In genomic region chr9:109010316-109010690, GRCm38 (mm10) we compare ENCODE assay signal across 23 mouse cellular contexts. TPM values are rescaled to one million over a fixed set of nuclear protein-coding genes. Genes with fewer than 3 reads are reported as not detected.
DNase-seq lines count a peak whose midpoint lies in the region; ATAC-seq and TF ChIP-seq lines count a peak whose summit lies in the region.
"Had no signal": no experiment of that assay in that cellular context is flagged by ENCODE, and none has a peak within 500 bp of the region (broad histone marks: within the 10 kb centered on the region; RNA-seq: fewer than 3 reads in every experiment).

No protein-coding gene starts in this region.

- H3K27me3 ChIP-seq in heart, embryonic 14.5 days (ENCODE audit: control insufficient read depth, insufficient read depth, low read length), result no peaks in the 10 kb centered on the region
- H3K27me3 ChIP-seq: forebrain, embryonic 13.5 days; neural tube, embryonic 15.5 days had no signal

- no peak overlapping the region for H3K27ac ChIP-seq in heart, embryonic 14.5 days (replicated peaks in 1 of 2; ENCODE audit: control insufficient read depth in 1 of 2, insufficient read depth in 1 of 2, low read depth in 2 of 2, low read length in 2 of 2)
- peak overlapping the region; percentile 83; the same call in 1 of the 2 replicates for H3K27ac ChIP-seq in left cerebral cortex, adult 2 months
- H3K27ac ChIP-seq: forebrain, embryonic 13.5 days; layer of hippocampus, adult 2 months; liver, embryonic 14.5 days; neural tube, embryonic 15.5 days had no signal

- H3K9ac ChIP-seq in heart, embryonic 14.5 days (ENCODE audit: low read length), result peak overlapping the region; percentile 38; the same call in 1 of the 2 replicates
- H3K9ac ChIP-seq: forebrain, embryonic 13.5 days; liver, embryonic 14.5 days; neural tube, embryonic 15.5 days had no signal

- WGBS in heart, embryonic 14.5 days, result 57% methylated on average over 14 of the region's 14 CpGs

- no peak for DNase-seq in heart, postnatal 36 days
- DNase-seq in left cerebral cortex, adult 2 months (ENCODE audit: extremely low spot score in 1 of 2, low spot score in 2 of 2), result no peak
- DNase-seq in left cerebral cortex, postnatal 36 days (ENCODE audit: low spot score in 2 of 2), result no peak
- peak; percentile 14 for DNase-seq in gastrocnemius, postnatal 14 days
- DNase-seq in lung, postnatal 14 days, result no peak
- no peak for DNase-seq in cerebellum, adult 11 months
- DNase-seq: adrenal gland, adult 2 months; cerebellum, adult 8-10 months; kidney, adult 2 months; layer of hippocampus, postnatal 36 days; lung, postnatal 10 days; spleen, adult 18-20 months; thymus, adult 18-20 months had no signal

- H3K9me3 ChIP-seq in heart, embryonic 14.5 days (ENCODE audit: control insufficient read depth, low read length), result no peaks in the 10 kb centered on the region
- H3K9me3 ChIP-seq: forebrain, embryonic 13.5 days; neural tube, embryonic 15.5 days had no signal

- no peak for ATAC-seq in heart, embryonic 14.5 days (ENCODE audit: insufficient number of reproducible peaks, insufficient read depth, low FRiP score, low read depth)
- ATAC-seq in hematopoietic stem cell, adult 5-6 weeks (replicated peaks in 1 of 2; ENCODE audit: insufficient read depth in 1 of 2, low FRiP score in 2 of 2, low TSS enrichment in 1 of 2, low read depth in 1 of 2, poor library complexity in 2 of 2, severe bottlenecking in 2 of 2), result 0 out of 4 replicates have a peak, but pooled peaks have one; percentile 17 to 18
- ATAC-seq: forebrain, embryonic 13.5 days; midbrain, embryonic 16.5 days had no signal

- H3K36me3 ChIP-seq in heart, embryonic 14.5 days (ENCODE audit: control insufficient read depth, insufficient read depth, low read length), result no peaks in the 10 kb centered on the region

- H3K4me1 ChIP-seq in heart, embryonic 14.5 days (ENCODE audit: control insufficient read depth in 2 of 2, insufficient read depth in 2 of 2, low read length in 2 of 2), result peaks cover 11 to 14% of the 10 kb centered on the region in 2 experiments
- H3K4me1 ChIP-seq: forebrain, embryonic 13.5 days; neural tube, embryonic 15.5 days had no signal

- TF ChIP-seq CTCF in left cerebral cortex, adult 2 months (IDR thresholded peaks at IDR 0.05), result no peak

- intact Hi-C loops in heart, postnatal 36 days (cut with DNase I), result no loop called here
- intact Hi-C loops in left cerebral cortex, adult 2 months (cut with DNase I), result no loop called here
- intact Hi-C loops in left cerebral cortex, postnatal 36 days (cut with DNase I), result no loop called here
- intact Hi-C loops in gastrocnemius, postnatal 14 days (cut with DNase I; ENCODE audit: low total_unique reads), result no loop called here

- H3K4me2 ChIP-seq in heart, embryonic 14.5 days (ENCODE audit: low read length), result peak overlapping the region; percentile 44; the same call in 1 of the 2 replicates
- H3K4me2 ChIP-seq: forebrain, embryonic 13.5 days; neural tube, embryonic 15.5 days had no signal

- H3K4me3 ChIP-seq in heart, embryonic 14.5 days (ENCODE audit: control insufficient read depth in 1 of 2, insufficient read depth in 1 of 2, low read depth in 1 of 2, low read length in 2 of 2), result no peak overlapping the region
- H3K4me3 ChIP-seq in left cerebral cortex, adult 2 months, result no peak overlapping the region
- H3K4me3 ChIP-seq: forebrain, embryonic 13.5 days; layer of hippocampus, adult 2 months; neural tube, embryonic 15.5 days had no signal

RNA-seq across cellular contexts. Expression of gene Pfkfb4, which starts 18.7 kb away (rescaled TPM):
- polyA plus RNA-seq in heart, embryonic 14.5 days (2014; fragmentation: Nextera tagmentation; extraction: Ambion mirVana), result 2.9 and 3.2 TPM in 2 replicates
- 1 to 10 TPM; 2.3 to 2.4 TPM for total RNA-seq in heart, postnatal 36 days (2021)
- total RNA-seq in left cerebral cortex, adult 2 months (2021), result 10 to 100 TPM; 15.8 to 17.7 TPM
- 10 to 100 TPM; 12.7 to 18.2 TPM for total RNA-seq in left cerebral cortex, postnatal 36 days (2021)
- 10 to 100 TPM; 31.0 to 31.6 TPM for total RNA-seq in gastrocnemius, postnatal 14 days (2021)
- 15.3 and 40.1 TPM in 2 replicates for total RNA-seq in hematopoietic stem cell, adult 5-6 weeks (2017)

RNA-seq across cellular contexts. Expression of gene Ucn2, which starts 24.5 kb away (rescaled TPM):
- polyA plus RNA-seq in heart, embryonic 14.5 days (2014; fragmentation: Nextera tagmentation; extraction: Ambion mirVana), result not detected in 2 replicates
- not detected for total RNA-seq in heart, postnatal 36 days (2021)
- total RNA-seq in left cerebral cortex, adult 2 months (2021), result under 1 TPM; 0.40 to 0.41 TPM
- under 1 TPM in 1 of 2 experiments, not detected in 1; 0.70 TPM for total RNA-seq in left cerebral cortex, postnatal 36 days (2021)
- total RNA-seq in gastrocnemius, postnatal 14 days (2021), result under 1 TPM; 0.40 to 0.53 TPM
- not detected in 2 replicates for total RNA-seq in hematopoietic stem cell, adult 5-6 weeks (2017)
- total RNA-seq: layer of hippocampus, adult 2 months; left cerebral cortex, postnatal 25 days had no signal
- polyA plus RNA-seq: embryonic facial prominence, embryonic 11.5 days; forebrain, embryonic 13.5 days; hindbrain, embryonic 11.5 days; midbrain, embryonic 16.5 days; neural tube, embryonic 15.5 days had no signal

RNA-seq across cellular contexts. Expression of gene Shisa5, which starts 28.1 kb away (rescaled TPM):
- polyA plus RNA-seq in heart, embryonic 14.5 days (2014; fragmentation: Nextera tagmentation; extraction: Ambion mirVana), result 51.9 and 54.3 TPM in 2 replicates
- 10 to 100 TPM; 36.1 to 51.4 TPM for total RNA-seq in heart, postnatal 36 days (2021)
- 10 to 100 TPM; 71.6 to 77.5 TPM for total RNA-seq in left cerebral cortex, adult 2 months (2021)
- 10 to 100 TPM; 63.9 to 74.8 TPM for total RNA-seq in left cerebral cortex, postnatal 36 days (2021)
- 10 to 100 TPM; 24.4 to 26.3 TPM for total RNA-seq in gastrocnemius, postnatal 14 days (2021)
- 416 and 906 TPM in 2 replicates for total RNA-seq in hematopoietic stem cell, adult 5-6 weeks (2017)

RNA-seq across cellular contexts. Expression of gene Trex1, which starts 49.2 kb away (rescaled TPM):
- 8.1 TPM in 2 replicates for polyA plus RNA-seq in heart, embryonic 14.5 days (2014; fragmentation: Nextera tagmentation; extraction: Ambion mirVana)
- 10 to 100 TPM; 14.0 to 14.7 TPM for total RNA-seq in heart, postnatal 36 days (2021)
- total RNA-seq in left cerebral cortex, adult 2 months (2021), result 10 to 100 TPM; 11.7 to 15.3 TPM
- 10 to 100 TPM; 12.5 to 15.7 TPM for total RNA-seq in left cerebral cortex, postnatal 36 days (2021)
- 10 to 100 TPM; 10.7 to 11.4 TPM for total RNA-seq in gastrocnemius, postnatal 14 days (2021)
- 5.9 and 13.9 TPM in 2 replicates for total RNA-seq in hematopoietic stem cell, adult 5-6 weeks (2017)

RNA-seq across cellular contexts. Expression of gene Col7a1, which starts 56.9 kb away (rescaled TPM):
- polyA plus RNA-seq in heart, embryonic 14.5 days (2014; fragmentation: Nextera tagmentation; extraction: Ambion mirVana), result 0.47 and 0.72 TPM in 2 replicates
- total RNA-seq in heart, postnatal 36 days (2021), result under 1 TPM; 0.31 to 0.81 TPM
- 1 to 10 TPM; 2.8 to 4.0 TPM for total RNA-seq in left cerebral cortex, adult 2 months (2021)
- 1 to 10 TPM; 1.4 to 5.5 TPM for total RNA-seq in left cerebral cortex, postnatal 36 days (2021)
- 1 to 10 TPM; 2.7 to 3.7 TPM for total RNA-seq in gastrocnemius, postnatal 14 days (2021)
- 1.0 TPM in 1 of 2 replicates, not detected in the other for total RNA-seq in hematopoietic stem cell, adult 5-6 weeks (2017)
